Mouse (Mus musculus) layer of hippocampus, postnatal 10 days (tissue): Measurements from ENCODE around the gene Sec23b. TPM values are rescaled to one million over a fixed set of nuclear protein-coding genes. Genes with fewer than 3 reads are reported as not detected.
A peak's percentile ranks its signal among the peaks of the same experiment; 100 is the strongest.

ENCODE experiments used
- DNase-seq, 2 experiments: peaks; one replicate each; pipeline ENCODE4 v3.0.0; 2021; ENCODE audit warnings: low spot score in 2 of 2
- microRNA-seq, 2 experiments: library from miRNA; unstranded; fragments of <30 nt; microRNA quantifications; one replicate each; pipeline ENCODE4 v1.2.0; 2021
- total RNA-seq, 2 experiments: library from RNA; stranded (reverse); gene quantifications; 2 replicates each; pipeline ENCODE4 v1.2.3; 2021

Gene Sec23b
- total RNA-seq, 2 experiments from 2014 or later, result 46.5 to 47.8 TPM

DNA sequence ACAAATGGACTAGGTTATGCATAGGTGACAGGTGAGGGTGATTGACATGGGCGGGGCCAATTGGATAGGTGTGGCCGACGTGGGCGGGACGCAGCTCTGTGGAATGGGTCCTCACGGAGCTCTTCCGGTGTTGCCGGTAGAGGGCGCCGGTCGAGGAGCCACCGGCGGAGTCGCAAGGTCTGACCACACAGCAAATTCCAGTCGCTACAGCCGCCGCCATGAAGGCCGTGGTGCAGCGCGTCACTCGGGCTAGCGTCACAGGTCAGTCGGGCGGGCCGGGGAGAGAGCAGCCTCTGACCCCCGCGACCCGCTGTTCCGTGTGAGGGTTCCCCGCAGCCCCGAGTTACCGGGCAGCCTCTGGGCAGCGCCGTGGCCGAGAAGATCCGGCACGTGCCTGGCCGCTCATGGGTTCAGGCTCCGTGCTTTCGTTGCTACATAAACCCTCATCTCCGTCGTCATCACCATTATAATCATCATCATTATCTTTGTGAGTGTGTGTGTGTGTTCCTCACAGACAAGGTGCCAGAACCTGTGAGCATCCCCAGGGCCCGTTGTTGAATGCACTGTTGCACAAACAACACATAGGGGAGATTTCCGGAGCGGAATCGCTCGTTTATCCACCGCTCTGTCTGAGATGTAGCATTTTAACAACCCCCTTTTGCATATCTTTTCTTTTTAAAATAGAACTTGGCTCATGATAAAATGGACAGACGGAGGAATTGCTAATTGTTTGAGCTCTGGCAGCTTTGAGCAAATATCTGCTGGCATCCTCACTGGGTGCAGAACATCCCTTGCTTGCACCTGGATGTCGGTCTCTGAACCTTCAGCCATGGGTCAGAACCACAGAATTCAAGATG is 44.0 kb downstream of the Sec23b start, which contains the start of gene Dtd1:
Gene Dtd1 (plus strand): TSS at position 67 of the 857 bp plus-strand sequence.
- DNase-seq, result peak; percentile 80 to 89

DNA sequence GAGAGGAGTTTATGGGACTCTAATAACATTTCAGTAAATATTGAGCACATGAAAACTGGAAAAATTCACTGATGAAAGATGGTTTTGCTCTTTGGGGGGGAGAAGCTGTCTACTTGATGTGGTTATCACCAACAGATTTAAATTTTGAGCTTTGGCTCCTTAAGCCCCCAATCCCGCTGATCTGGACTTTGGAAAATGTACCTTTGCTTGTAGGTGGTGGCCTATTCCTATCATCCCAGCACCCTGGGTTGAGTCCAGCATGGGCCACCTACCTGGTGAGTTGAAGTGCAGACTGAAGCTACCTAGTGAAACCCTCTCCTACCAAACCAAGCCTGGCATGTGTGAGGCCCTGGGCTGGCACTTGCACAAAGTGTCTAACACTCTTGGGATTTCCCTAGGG is 45.5 kb downstream of the Sec23b start:
- no peak for DNase-seq

DNA sequence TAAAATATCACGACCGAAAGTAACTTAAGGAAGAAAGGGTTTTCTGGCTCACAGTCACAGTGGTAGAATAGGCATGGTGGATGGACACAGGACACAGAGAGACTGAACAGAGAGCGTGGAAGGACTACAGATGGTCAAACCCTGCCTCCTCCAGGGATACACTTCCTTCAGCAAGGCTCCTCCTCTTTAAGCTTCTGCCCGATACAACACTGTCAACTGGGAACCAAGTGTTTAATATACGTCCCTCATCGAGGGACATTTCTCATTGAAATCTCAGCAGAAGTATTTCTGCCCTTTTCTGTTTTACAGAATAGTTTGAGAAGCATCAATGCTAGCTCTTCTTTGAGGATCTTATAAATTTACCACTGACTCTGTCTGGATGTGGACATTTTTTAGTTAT is 57.9 kb downstream of the Sec23b start:
- no peak for DNase-seq

DNA sequence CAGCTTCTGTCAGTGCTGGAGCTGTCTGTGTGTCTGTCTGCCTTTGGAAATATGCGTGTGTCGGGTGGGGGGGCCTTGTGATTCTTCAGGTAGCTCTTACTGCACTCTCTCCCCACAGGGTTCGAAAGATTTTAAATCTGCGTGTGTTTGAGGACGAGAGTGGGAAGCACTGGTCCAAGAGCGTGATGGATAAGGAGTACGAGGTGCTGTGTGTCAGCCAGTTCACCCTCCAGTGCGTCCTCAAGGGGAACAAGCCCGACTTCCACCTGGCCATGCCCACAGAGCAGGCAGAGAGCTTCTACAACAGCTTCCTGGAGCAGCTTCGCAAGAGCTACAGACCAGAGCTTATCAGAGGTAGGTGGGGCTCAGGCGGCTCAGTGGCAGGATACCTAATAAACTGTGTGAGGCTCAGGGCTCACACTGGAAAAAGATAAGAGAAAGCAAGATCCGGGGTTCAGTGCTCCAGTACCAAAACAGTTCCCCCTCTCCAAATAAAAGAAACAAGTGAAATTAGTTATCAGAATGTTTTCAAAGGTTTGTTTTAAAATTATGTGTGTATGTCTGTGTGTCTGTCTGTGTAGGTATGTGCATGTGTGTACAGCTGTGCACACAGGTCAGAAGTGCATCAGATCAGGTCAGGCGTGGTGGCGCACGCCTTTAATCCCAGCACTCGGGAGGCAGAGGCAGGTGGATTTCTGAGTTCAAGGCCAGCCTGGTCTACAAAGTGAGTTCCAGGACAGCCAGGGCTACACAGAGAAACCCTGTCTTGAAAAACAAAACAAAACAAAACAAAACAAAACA is 61.2 kb downstream of the Sec23b start:
- DNase-seq, result no peak

DNA sequence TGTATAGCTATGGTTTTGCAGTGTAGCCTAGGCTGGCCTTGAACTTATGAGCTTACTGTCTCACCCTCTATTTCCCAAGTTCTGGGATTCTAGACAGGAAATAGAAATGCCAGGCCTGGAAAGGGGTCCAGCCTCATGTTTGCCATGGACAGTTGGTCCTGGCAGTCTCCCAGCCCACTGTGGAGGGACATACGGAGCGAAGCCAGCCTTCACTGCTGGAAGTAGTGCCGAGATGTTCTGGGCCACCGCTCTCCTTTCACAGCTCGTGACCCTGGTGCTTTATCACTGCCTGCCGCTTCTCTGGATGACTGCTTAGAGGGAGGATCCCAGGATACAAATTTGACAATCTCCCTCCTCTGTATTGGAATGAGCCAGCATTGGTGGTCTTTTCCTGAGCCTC is 65.5 kb downstream of the Sec23b start:
- DNase-seq, result no peak

DNA sequence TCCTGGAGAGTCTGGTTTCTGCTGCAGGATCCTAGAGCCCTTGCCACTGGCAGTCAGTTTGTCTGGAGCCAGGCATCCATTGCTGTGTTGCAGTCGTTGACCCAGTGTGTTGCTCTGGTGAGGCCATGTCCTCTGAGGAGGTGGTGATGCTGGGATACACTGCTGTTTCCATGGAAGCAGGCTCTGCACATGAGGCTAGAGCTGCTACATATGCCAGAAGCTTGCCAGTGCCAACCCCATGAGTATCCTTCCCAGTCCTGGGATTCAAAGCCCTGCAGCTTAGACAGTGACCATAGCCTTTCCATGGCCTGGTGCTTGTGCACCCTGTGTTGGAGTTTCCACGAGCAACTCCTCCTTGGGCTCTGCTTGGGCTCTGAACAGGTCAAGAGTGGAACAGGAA is 77.5 kb downstream of the Sec23b start:
- no peak for DNase-seq

DNA sequence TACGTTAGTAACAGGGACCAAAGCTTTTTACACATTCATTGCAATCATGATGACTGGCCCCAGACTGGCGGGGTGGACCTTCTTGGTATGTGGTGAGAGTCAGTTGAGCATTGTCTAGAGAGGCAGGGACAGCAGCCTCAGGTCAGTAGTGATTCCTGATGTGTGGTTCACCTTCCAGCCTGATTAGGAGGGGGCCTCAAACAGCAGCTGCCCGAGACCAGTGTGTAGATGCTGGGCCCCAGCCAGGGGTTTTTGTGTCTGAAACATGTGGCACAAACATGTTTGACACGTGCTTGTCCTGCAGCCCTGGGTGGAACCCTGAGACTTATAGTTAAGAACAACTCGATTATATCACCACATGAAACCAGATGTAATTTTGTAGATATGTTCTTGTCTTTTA is 78.2 kb downstream of the Sec23b start:
- no peak for DNase-seq

DNA sequence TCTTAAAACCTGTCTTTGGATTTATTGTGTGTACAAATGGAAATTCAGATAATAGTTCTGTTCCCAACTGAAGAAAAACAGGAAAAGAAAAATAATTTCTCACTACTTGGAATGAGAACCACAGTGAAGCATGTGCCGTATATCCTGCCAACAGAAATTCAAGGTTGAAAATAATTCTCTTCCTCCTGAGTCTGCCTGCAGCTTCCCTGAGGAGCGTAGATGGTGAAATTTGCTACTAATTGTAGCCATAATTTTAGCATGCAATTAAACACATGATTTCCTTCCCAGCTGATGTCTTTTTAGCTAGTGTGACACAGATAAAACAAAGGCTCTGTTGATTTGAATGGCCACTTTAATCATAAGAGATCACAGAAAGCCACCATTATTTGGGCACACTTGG is 78.7 kb downstream of the Sec23b start:
- no peak for DNase-seq

DNA sequence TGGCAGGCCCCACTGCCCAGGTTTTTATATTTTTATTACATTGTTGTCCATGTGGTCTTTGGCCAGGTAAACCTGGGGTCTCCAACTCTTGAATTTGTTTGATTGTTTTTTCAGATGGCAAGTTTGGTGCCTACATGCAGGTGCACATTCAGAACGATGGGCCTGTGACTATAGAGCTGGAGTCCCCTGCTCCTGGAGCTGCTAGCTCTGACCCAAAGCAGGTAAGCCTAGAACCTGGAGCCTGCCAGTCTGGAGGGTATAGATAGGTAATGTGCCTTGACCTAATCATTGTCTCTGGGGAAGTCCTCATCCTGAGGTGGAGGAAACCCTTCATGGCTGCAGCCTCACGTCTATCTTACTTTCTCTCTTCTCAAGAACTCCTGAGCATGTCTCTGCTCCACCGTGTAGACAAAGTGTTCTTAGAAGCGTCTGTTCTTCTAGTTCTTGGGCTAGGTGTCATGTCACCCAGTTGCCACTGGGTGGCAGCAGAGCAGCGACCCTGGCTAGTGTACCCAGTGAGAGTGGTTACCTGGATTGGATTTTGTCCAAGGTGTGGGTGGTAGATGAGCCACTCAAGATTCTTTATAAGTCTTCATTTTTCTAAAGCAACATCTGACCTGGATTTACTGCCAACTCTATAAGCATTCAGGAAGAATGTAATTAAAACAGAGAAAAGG is 79.8 kb downstream of the Sec23b start:
- peak; percentile 67 to 75 for DNase-seq

DNA sequence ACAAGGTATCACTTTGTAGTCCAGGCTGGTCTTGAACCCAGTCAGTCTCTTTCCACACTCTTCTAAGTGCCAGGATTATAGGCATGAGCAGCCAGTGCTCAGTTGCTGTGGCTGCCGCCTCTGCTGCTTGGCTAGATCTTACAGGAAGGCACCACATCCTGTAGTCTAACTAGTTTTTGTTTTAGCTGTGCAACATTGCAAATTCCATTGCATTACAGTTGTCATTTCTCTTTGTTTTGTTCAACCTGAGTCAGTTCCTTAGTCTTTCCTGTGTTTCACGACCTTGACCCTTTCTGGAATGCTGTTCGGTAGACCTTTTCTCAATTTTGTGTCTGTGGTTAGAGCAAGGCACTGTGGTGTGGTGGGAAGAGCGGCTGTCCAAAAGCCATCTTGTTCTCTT is 81.2 kb downstream of the Sec23b start:
- DNase-seq, result no peak

DNA sequence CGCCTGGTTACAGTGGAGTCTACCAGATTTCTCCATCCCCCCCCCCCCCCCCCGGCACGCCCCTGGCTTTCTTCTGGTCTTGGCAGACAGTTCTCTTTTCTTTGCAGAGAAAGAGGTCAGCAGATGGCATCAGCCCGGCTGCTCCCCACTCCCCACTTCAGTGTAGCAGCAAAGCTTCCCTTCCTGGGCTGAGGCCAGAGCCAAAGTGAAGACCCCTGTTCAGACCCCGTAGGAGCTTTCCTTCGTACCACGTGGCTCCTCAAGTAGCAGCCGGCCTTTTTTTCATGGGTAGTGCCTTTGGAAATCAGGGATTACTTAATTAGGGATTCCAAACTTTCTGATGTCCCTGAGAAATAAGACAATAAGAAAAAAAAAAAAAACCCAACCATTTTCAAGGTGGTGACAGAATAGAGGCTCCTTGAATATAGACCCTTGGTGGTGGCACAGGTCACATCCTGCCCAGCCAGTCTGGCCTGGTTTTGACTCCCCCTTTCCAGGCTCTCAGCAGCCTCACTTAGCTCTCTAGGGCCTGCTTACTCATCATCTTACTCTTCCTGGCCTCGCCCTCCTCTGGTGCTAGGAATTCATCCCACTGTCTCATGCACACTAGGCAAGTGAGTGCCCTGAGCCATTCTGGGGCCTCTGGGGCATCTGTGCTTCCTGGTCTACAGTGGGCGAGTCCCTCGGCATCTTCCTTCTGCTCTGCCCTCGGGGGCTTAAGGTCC is 81.8 kb downstream of the Sec23b start:
- no peak for DNase-seq

DNA sequence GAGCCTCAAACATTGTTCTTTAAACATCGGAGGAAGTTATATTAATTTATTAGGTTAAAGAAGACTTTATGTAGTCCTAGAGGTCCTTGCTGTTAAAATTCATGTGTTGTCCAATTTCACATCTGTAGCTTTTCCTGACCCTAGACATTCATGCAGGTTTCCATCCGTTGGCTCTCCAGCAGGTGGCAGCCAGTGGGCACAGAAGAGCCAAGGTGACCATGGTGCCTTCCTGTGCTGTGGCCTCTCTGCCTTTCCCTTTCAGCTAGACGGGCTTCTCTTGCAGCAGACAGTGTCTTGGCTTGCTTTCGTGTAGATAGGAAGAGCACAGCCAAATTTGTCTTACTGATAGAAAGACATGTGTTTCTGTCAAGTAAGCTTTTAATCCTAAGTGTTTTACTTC is 82.7 kb downstream of the Sec23b start:
- peak in 1 of 2 experiments; percentile 35 for DNase-seq

DNA sequence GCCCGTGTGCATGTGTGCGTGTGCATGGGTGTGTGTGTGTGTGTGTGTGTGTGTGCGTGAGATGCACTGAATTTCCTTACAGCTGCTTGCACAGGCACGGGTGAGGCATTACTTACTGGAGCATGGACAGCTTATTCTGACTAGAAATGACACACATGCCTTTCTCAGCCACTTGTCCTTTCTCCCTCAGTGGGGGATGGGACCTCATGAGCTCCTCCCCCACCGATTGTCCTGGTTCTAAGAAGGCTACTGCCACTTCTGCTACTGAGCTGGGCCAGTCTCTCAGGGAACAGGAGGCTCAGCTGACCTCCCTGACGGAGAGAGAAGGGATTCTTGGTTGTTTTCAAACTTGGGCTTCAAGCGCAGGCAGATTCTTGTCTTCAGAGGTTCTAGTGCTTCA is 84.1 kb downstream of the Sec23b start:
- DNase-seq, result no peak

Small RNAs within 50 kb of the gene (microRNA-seq; reads per million reads assigned to microRNA genes)
- 0 reads per million in 2 experiments for gene Gm24823

Other genes with a start within 250 kb of the Sec23b start
- 1 to 10 TPM; 1.5 to 2.1 TPM for gene Ovol2, start 224.1 kb upstream of the Sec23b start, total RNA-seq
- gene Kat14, start 187.2 kb upstream of the Sec23b start, total RNA-seq, result 10 to 100 TPM; 26.5 to 29.3 TPM
- 1 to 10 TPM; 5.4 to 7.9 TPM for gene Pet117, start 187.2 kb upstream of the Sec23b start, total RNA-seq
- gene Dzank1, start 28.8 kb upstream of the Sec23b start, total RNA-seq, result 100 to 1,000 TPM in 1 of 2 experiments, 10 to 100 TPM in 1; 84.7 to 116 TPM
- gene Polr3f, start 28.5 kb upstream of the Sec23b start, total RNA-seq, result 10 to 100 TPM; 27.3 to 32.6 TPM
- 10 to 100 TPM; 24.8 to 25.8 TPM for gene Rbbp9, start 5.4 kb upstream of the Sec23b start, total RNA-seq
- 10 to 100 TPM; 49.3 to 54.2 TPM for gene Smim26, start 37.8 kb downstream of the Sec23b start, total RNA-seq
- 10 to 100 TPM; 52.2 TPM for gene Dtd1, start 43.7 kb downstream of the Sec23b start, total RNA-seq